Mouse (Mus musculus) midbrain, postnatal 0 days (tissue): Measurements from ENCODE around the gene Garem2. TPM values are rescaled to one million over a fixed set of nuclear protein-coding genes. Genes with fewer than 3 reads are reported as not detected.
A peak's percentile ranks its signal among the peaks of the same experiment; 100 is the strongest.

Experiments used
- ATAC-seq: fragments of 200-750 bp; cut with Nextera tagmentation; 2 replicates; pipeline ENCODE4 v1.8.0; 2017; ENCODE audit warnings: moderate number of reproducible peaks, mild to moderate bottlenecking, moderate TSS enrichment, moderate library complexity; ENCODE audit not compliant: low FRiP score
- DNase-seq: peaks from one replicate; pipeline ENCODE4 v3.0.0-alpha.2; 2015; ENCODE audit warnings: low spot score
- H3K27ac ChIP-seq: fragments of 300-500 bp; sonication (generic); 2 replicates; pipeline ENCODE4 v1.5.1; 2014; ENCODE audit warnings: low read depth, mild to moderate bottlenecking, low read length, mixed read lengths
- H3K27me3 ChIP-seq: fragments of 300-500 bp; sonication (generic); 2 replicates; pipeline ENCODE4 v1.6.1; 2014; ENCODE audit warnings: low read length, control low read depth, mixed read lengths; ENCODE audit not compliant: insufficient read depth
- H3K36me3 ChIP-seq: fragments of 300-500 bp; sonication (generic); 2 replicates; pipeline ENCODE4 v1.6.1; 2014; ENCODE audit warnings: low read length, control low read depth, mixed read lengths; ENCODE audit not compliant: insufficient read depth
- H3K4me1 ChIP-seq: fragments of 300-500 bp; sonication (generic); 2 replicates; pipeline ENCODE4 v1.6.1; 2014; ENCODE audit warnings: mild to moderate bottlenecking, control low read depth, antibody characterized with exemption, low read length, mixed read lengths; ENCODE audit not compliant: insufficient read depth
- H3K4me2 ChIP-seq: fragments of 300-500 bp; sonication (generic); 2 replicates; pipeline ENCODE4 v1.6.1; 2014; ENCODE audit warnings: low read depth, mild to moderate bottlenecking, low read length, mixed read lengths; ENCODE audit not compliant: poor library complexity, severe bottlenecking
- H3K4me3 ChIP-seq: fragments of 300-500 bp; sonication (generic); 2 replicates; pipeline ENCODE4 v1.5.1; 2014; ENCODE audit warnings: low read depth, mild to moderate bottlenecking, low read length, moderate library complexity
- H3K9ac ChIP-seq: fragments of 300-500 bp; sonication (generic); replicated peaks from 2 replicates; pipeline ENCODE4 v1.6.1; 2014; ENCODE audit warnings: mild to moderate bottlenecking, low read length, moderate library complexity, mixed read lengths; ENCODE audit not compliant: poor library complexity, severe bottlenecking
- H3K9me3 ChIP-seq: fragments of 300-500 bp; sonication (generic); 2 replicates; pipeline ENCODE4 v1.6.1; 2016; ENCODE audit warnings: low read length, control low read depth
- CTCF ChIP-seq: IDR thresholded peaks from 2 replicates; pipeline ENCODE4 v1.5.1; 2016; ENCODE audit warnings: antibody characterized with exemption, mild to moderate bottlenecking
- WGBS: fragments of 180-500 bp; shearing (Covaris S2); extraction: QIAGEN DNeasy Blood & Tissue Kit; methylation state at CpG from one replicate; pipeline ENCODE4 v1.1.7; 2014; 5-methylcytosine and 5-hydroxymethylcytosine counted together
- polyA plus RNA-seq: library from polyadenylated mRNA; unstranded; fragments of >200 nt; fragmentation: Nextera tagmentation; extraction: Ambion mirVana; gene quantifications from 2 replicates; pipeline ENCODE4 v1.2.1, GENCODE M21; 2015
- total RNA-seq: library from RNA; depleted of rRNA; stranded (reverse); fragments of >200 nt; gene quantifications from 2 replicates; pipeline ENCODE4 v1.2.3, GENCODE M21; 2014

Garem2 gene
- total and polyA plus RNA-seq, 2 experiments from 2014 or later = 8.9 to 20.6 TPM

DNA sequence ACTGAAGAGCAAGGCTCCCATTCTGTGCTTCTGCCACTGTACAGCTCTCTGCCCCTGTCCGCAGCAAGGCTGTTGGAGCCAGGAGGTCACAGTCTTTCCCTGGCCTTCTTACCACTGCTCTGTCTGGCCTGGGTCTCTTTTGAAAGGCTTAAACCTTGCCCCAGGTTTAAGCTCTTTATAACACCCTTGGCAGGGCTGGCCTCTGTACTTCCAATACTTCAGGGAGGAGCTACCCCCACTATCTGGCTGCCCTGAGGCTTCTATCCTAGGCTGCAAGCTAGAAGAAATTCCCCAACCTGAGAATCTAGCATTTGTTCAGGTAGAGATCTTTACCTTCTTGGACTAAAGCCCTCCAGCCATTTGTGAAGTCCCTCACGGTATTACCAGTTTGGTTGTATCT is 4.9 kb downstream of the Garem2 start:
- no peaks in the 10 kb centered on the region for H3K9me3 ChIP-seq
- no peak overlapping the region for H3K4me3 ChIP-seq
- DNase-seq (no peak), ATAC-seq (no peak)
- TF ChIP-seq CTCF = no peak
- no peaks in the 10 kb centered on the region for H3K36me3 ChIP-seq
- no peak overlapping the region; the same call in 1 of the 2 replicates for H3K4me2 ChIP-seq
- H3K27ac ChIP-seq = no peak overlapping the region; the same call in 1 of the 2 replicates
- H3K9ac ChIP-seq = no peak overlapping the region
- WGBS = 33% methylated on average over 2 of the region's 2 CpGs
- H3K27me3 ChIP-seq = peaks cover 3% of the 10 kb centered on the region; the same call in 1 of the 2 replicates
- H3K4me1 ChIP-seq = peaks cover 12% of the 10 kb centered on the region

DNA sequence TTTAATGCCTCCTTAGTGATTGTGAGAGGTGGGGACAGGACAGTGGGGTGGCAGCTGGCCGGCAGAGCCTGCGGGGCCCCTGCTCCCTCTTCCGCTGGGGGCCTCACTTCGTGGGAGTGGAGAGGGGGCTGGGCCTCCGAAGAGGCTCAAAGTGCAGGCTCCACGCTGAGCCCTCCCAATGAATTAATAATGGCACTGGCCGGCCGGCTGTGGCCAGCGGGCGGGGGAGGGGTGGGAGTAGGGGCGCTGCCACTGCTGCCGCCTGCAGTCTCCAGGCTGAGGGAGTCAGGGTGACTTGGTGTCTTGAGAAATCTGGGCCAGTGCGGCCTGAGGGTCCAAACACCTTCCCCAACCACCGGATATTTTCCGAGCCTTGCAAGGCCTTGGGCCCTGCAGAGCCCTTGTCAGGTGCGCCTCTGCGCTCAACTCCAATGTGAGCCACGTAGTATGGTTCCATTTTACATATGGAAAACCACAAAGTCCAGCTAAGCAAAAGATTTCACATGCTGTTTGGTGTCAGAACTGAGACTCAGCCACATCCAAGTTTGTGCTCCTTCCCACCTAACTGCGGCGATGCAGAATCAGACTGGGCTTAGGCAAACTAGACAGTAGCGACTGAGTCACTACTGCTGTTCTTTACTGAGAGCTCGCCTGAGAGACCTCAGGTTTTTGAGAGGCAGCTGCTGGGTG is 5.6 kb downstream of the Garem2 start:
- Histone ChIP-seq H3K9me3 (no peaks in the 10 kb centered on the region), H3K9ac (peak overlapping the region; percentile 20; the same call in 1 of the 2 replicates), H3K36me3 (no peaks in the 10 kb centered on the region), H3K27me3 (peaks cover 3% of the 10 kb centered on the region; the same call in 1 of the 2 replicates), H3K4me3 (peak overlapping the region; percentile 9; the same call in 1 of the 2 replicates), H3K27ac (peak overlapping the region; percentile 68), H3K4me2 (peak overlapping the region; percentile 46), H3K4me1 (peaks cover 8% of the 10 kb centered on the region)
- peak; percentile 31 for DNase-seq
- 14% methylated on average over 22 of the region's 22 CpGs for WGBS
- TF ChIP-seq CTCF = no peak
- ATAC-seq = no peak

DNA sequence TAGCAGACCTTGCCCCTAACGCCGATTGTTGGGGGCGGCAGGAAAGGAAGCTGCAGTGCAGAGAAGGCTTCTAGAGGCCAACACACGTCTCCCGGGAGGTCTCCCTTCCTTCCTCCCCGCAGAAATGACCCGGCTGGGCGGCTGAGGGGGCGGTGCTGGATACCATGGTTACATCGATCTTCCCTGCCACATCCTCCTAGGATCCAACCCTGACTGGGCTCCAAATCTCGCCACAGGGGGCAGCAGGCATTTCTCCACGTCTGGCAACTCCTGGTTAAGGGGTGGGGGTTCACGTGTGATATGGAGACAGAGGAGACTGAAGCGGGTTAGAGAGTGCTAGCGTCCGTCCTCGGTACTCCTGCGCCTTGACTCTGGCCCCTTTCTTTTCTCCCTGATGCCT is 6.2 kb downstream of the Garem2 start:
- TF ChIP-seq CTCF = peak; percentile 74
- Histone ChIP-seq H3K27me3 (peaks cover 3% of the 10 kb centered on the region; the same call in 1 of the 2 replicates), H3K9ac (peak overlapping the region; percentile 20; the same call in 1 of the 2 replicates), H3K36me3 (no peaks in the 10 kb centered on the region), H3K4me1 (peaks cover 8% of the 10 kb centered on the region), H3K4me3 (peak overlapping the region; percentile 9; the same call in 1 of the 2 replicates), H3K4me2 (peak overlapping the region; percentile 46), H3K27ac (peak overlapping the region; percentile 68; the same call in 1 of the 2 replicates), H3K9me3 (no peaks in the 10 kb centered on the region)
- 3% methylated on average over 18 of the region's 18 CpGs for WGBS
- DNase-seq (peak; percentile 81), ATAC-seq (peak; percentile 71)

GRCm38 (mm10) chr5:30111771-30112170 is 6.8 kb downstream of the Garem2 start:
- no peaks in the 10 kb centered on the region for H3K9me3 ChIP-seq
- peaks cover 8% of the 10 kb centered on the region for H3K4me1 ChIP-seq
- no peak overlapping the region for H3K27ac ChIP-seq
- WGBS = 70% methylated on average over 3 of the region's 3 CpGs
- peaks cover 3% of the 10 kb centered on the region; the same call in 1 of the 2 replicates for H3K27me3 ChIP-seq
- peak overlapping the region; percentile 46; the same call in 1 of the 2 replicates for H3K4me2 ChIP-seq
- TF ChIP-seq CTCF = peak; percentile 8; the same call in 1 of the 2 replicates
- DNase-seq (no peak), ATAC-seq (no peak)
- no peak overlapping the region for H3K4me3 ChIP-seq
- H3K9ac ChIP-seq = no peak overlapping the region
- H3K36me3 ChIP-seq = peaks cover 2% of the 10 kb centered on the region; the same call in 1 of the 2 replicates

GRCm38 (mm10) chr5:30112533-30113068 is 7.6 kb downstream of the Garem2 start:
- H3K9ac ChIP-seq = no peak overlapping the region
- 88% methylated on average over 3 of the region's 3 CpGs for WGBS
- H3K4me2 ChIP-seq = no peak overlapping the region
- peak; percentile 51 for TF ChIP-seq CTCF
- DNase-seq (no peak), ATAC-seq (no peak)
- H3K9me3 ChIP-seq = no peaks in the 10 kb centered on the region
- H3K36me3 ChIP-seq = peaks cover 10% of the 10 kb centered on the region; the same call in 1 of the 2 replicates
- H3K27ac ChIP-seq = no peak overlapping the region
- H3K4me1 ChIP-seq = peaks cover 5% of the 10 kb centered on the region
- H3K4me3 ChIP-seq = no peak overlapping the region
- peaks cover 3% of the 10 kb centered on the region; the same call in 1 of the 2 replicates for H3K27me3 ChIP-seq
